Mouse (Mus musculus) induced T-regulatory cell, adult 2 months (primary cell): ENCODE data around the gene Myo1f.
"Not testable (repeated sequence)": the region's sequence is repeated elsewhere in the genome, so short reads cannot be mapped to it uniquely, and the experiment has no call there.

Experiments
- DNase-seq: peaks from one replicate; pipeline ENCODE4 v3.0.0-alpha.2; 2012; ENCODE audit warnings: low read depth

Myo1f gene

GRCm38 (mm10) chr17:33584061-33584460, 28.6 kb downstream of the Myo1f start:
- DNase-seq = no peak

- no peak for DNase-seq
These were observed 30.5 kb downstream of the Myo1f start for GRCm38 (mm10) chr17:33586011-33586410.

GRCm38 (mm10) chr17:33597271-33597670, 41.8 kb downstream of the Myo1f start:
- peak; percentile 35 for DNase-seq

- DNase-seq = no peak
These were observed 43.0 kb downstream of the Myo1f start for GRCm38 (mm10) chr17:33598506-33598905.

GRCm38 (mm10) chr17:33599836-33600475, 44.4 kb downstream of the Myo1f start:
- DNase-seq = no peak

GRCm38 (mm10) chr17:33600831-33601230, 45.3 kb downstream of the Myo1f start:
- no peak for DNase-seq

- no peak for DNase-seq
These were observed 46.4 kb downstream of the Myo1f start for GRCm38 (mm10) chr17:33601947-33602346.

GRCm38 (mm10) chr17:33607273-33607672, 51.8 kb downstream of the Myo1f start:
- DNase-seq = no peak

- peak; percentile 18 for DNase-seq
These were observed 55.0 kb downstream of the Myo1f start for GRCm38 (mm10) chr17:33610548-33610947.

- DNase-seq = not testable (repeated sequence)
These were observed 58.2 kb downstream of the Myo1f start for GRCm38 (mm10) chr17:33613726-33614125.

GRCm38 (mm10) chr17:33627281-33627680, 71.8 kb downstream of the Myo1f start:
- no peak for DNase-seq

- DNase-seq = peak; percentile 99
These were observed 73.3 kb downstream of the Myo1f start, which contains the start of gene Zfp414 for GRCm38 (mm10) chr17:33628621-33629486. Zfp414 (plus strand) TSS chr17:33629090.

GRCm38 (mm10) chr17:33629487-33630125, 74.1 kb downstream of the Myo1f start:
- no peak for DNase-seq

- no peak for DNase-seq
These were observed 74.8 kb downstream of the Myo1f start for GRCm38 (mm10) chr17:33630171-33630895.

GRCm38 (mm10) chr17:33631236-33631635, 75.7 kb downstream of the Myo1f start:
- DNase-seq = no peak

GRCm38 (mm10) chr17:33631796-33632195, 76.3 kb downstream of the Myo1f start:
- DNase-seq = no peak

GRCm38 (mm10) chr17:33637038-33637437, 81.5 kb downstream of the Myo1f start:
- no peak for DNase-seq

GRCm38 (mm10) chr17:33637516-33638276, 82.2 kb downstream of the Myo1f start, which contains the start of gene Pram1:
Pram1 (plus strand) TSS chr17:33638056.
- DNase-seq = no peak

- no peak for DNase-seq
These were observed 84.2 kb downstream of the Myo1f start for GRCm38 (mm10) chr17:33639743-33640142.

- DNase-seq = no peak
These were observed 88.6 kb downstream of the Myo1f start for GRCm38 (mm10) chr17:33644068-33644467.

- no peak for DNase-seq
These were observed 89.6 kb downstream of the Myo1f start for GRCm38 (mm10) chr17:33645073-33645472.
